Mouse (Mus musculus): ENCODE measurements around the gene Nkx3-2.

- no peak for TF ChIP-seq POLR2A (IDR thresholded peaks at IDR 0.05; ENCODE audit: insufficient read depth, low read length)
- TF ChIP-seq CTCF (IDR thresholded peaks at IDR 0.05; ENCODE audit: low read depth, low read length), result no peak
Observed at GRCm38 (mm10) chr5:41754226-41754775, 10.0 kb downstream of the Nkx3-2 start.

All from ES-Bruce4 (cell line).